Mouse (Mus musculus) adrenal gland, postnatal 14 days (tissue): ENCODE data around the gene Ceacam2. TPM values are rescaled to one million over a fixed set of nuclear protein-coding genes. Genes with fewer than 3 reads are reported as not detected.
"Not testable (repeated sequence)": the region's sequence is repeated elsewhere in the genome, so short reads cannot be mapped to it uniquely, and the experiment has no call there.

Experiments used
- DNase-seq: peaks from one replicate; pipeline ENCODE4 v3.0.0; 2021; ENCODE audit warnings: mixed read lengths
- long read RNA-seq, 2 experiments: library from polyadenylated mRNA; stranded (forward); transcript quantifications; one replicate each; pipeline ENCODE4 v2.0.0; 2021
- total RNA-seq: library from RNA; stranded (reverse); gene quantifications from 2 replicates; pipeline ENCODE4 v1.2.3, GENCODE M21; 2021

Ceacam2 gene
- 1.8 and 5.6 TPM in 2 replicates for total RNA-seq
- long read RNA-seq, experiment 1, partial matches to known transcripts = 0 of 1 reads
- long read RNA-seq, experiment 1, other reads (novel, unspliced or antisense) = 0 of 1 reads
- long read RNA-seq, experiment 2, partial matches to known transcripts = 0 of 2 reads
- long read RNA-seq, experiment 2, other reads (novel, unspliced or antisense) = 2 of 2 reads

DNA sequence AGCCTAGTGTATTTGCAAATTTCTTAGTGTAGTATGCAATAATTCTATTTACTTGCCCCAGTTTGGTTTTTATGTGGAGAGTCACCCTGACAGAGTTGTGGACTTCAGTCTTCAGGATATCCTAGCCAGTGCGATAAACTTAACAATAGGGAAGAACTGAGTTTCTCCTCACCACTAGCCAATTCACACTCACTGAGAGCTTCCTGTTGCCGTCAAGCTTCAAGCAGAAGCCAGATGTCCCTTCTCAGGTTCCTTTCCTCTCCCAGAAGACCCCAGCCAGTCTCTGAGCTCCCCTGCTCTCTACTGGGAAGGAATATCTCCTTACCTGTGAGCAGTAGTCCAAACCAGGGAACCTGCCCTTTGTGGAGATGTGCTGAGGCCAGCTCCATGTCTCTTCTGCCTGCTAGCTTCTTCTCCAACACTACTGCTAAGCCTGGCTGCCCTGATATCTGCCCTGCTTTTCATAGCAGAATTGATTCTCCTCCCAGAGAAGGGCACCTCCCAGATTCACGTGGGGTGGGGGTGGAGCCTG, at the start of gene Ceacam2:
Gene Ceacam2 (minus strand): TSS at position 482 of the 532 bp plus-strand sequence.
- DNase-seq = not testable (repeated sequence)

DNA sequence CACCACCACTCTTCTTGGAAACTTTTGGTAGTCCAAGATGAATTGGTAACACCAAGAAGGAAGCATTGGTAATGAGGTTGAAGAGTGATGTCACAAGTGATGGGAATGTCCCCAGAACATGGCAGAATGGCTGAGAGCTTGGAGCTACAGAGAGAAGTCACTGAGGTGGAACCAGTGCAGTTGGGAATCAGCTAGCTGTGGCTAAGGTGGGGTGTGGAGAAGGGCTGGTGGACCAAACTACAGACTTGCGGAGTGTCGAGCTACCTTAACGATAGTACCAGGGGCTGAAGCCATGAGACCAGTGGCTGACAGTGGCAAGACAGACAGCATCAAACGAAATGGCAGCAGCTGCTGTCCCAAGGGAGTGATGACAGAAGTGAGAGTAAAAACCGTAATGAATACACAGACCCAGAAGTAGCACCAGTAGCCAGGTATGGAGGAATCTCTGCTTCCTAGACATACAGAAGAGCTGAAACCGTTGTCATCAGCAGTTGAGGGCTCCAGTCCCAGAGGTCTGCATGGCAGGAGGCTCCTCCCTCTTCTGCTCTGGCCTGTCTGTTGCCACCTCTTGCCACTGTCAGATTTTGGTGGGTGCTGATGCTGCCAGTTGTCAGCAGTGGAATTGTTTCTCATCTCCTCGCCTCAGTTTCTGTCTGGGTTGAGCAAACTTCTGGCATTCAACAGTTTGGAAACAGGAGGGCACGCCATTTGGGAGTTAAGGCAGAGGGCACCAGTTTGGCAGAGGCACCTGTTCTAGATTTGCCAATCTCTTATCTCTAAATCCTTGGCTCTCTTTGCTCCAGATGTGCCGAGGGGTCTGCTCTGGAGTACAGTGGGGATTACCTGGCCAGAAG, 45.9 kb upstream of the Ceacam2 start:
- no peak for DNase-seq

DNA sequence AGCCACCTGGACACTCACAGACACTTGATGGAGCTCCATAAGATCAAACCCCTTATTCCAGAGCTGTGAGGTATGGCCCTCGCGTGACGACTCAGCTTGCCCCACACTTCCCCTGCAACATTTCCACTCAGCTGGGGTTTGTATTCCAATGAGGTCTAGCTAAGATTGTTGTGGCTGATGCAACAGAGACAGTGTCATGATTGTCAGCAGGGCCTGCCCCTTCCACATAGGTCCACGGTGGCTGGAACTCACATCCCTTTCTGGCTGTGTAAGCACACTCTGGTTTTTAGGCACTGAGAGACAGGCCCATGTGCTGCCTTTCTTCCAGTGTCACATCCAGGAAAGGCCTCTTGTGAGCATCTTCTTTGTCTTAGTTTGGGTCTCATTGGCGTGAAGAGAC, 45.0 kb upstream of the Ceacam2 start:
- DNase-seq = no peak

DNA sequence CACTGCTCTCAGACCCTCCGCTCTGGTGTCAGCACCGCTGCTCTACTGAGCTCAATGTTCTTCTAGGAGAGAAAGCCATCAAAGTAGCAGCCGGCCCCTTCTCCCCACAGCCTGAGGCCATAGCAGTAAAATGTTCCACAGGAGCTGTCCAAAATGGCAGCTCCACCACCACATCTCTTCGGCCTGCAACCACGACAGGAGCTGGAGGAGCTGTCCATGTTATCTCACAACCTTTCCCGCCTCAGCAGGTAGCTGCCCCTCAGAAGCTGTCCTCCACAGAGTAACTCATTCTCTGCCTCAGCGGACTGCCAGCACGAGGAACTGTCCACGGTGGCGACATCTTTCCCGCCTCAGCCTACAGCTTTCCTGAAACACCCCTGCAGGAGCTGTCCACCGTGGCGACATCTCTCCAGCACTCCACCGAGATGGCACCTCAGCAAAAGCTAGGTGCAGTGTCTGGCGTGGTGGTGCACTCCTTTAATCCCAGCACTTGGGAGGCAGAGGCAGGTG, 42.7 kb upstream of the Ceacam2 start:
- DNase-seq = no peak

DNA sequence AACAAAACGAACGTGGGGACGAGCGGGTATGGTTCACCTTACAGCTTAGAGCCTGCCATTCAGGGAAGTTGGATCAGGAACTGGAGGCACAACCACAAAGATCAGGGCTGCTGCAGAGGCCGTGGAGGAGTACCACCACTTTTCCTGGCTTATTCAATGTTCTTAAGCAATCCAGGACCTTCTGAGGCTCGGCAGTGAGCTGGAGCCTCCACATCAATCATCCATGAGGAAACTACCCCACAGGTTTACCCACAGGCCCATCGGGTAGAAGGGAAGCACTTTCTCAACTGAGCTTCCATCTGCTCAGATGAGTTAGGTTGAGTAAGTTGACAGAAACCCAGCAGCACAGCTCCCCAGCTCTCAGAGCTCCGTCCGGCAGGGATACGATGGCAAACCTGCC, 39.8 kb upstream of the Ceacam2 start:
- no peak for DNase-seq

DNA sequence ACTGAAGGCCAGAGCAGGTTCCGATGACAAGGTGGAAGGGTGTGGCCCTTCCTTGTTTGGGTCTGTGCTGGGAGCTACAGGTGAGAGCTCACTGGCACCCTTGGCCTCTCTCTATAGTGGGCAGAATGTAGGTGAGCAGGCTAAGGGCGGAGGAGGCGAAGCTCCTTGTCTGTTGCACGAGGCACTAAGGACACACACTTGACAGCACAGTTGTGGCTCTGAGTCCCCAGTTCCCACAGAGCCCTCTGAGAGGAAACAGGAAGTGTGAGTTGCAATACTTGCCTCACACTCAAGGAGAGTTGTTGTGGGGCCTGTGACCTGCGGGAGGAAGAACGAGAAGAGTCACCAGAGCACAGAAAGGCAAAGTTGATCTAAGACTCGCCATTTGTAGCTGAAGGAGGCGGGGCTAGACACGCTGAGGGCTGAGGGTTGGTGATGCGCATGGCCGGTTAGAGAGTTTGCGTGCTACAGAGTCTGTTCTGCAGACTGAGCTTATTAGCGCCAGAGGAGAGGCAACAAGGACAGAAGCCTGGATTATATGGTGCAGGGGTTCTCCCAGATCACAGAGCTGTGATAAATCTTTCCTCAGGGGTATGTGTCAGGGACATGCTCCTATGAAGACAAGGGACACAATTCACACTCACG, 37.3 kb upstream of the Ceacam2 start:
- not testable (repeated sequence) for DNase-seq

DNA sequence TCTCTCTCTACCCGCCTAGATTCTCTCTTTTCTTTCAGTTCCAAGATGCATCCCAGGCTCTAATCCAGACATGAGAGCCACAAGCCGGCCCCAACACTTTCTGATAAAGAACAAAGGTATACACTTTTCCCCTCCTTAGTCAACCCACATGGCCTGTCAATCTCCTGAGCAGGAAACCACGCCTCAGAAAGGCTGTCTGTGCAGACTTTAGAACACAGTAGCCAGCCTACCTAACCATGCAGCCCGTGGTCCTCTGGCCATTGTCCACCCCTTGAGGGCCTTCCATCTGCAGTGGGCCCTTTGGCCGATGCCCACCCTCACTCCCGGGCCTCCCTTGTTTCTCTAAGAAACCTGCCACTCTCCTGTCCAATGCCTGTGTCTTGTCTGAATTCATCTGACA, 36.7 kb upstream of the Ceacam2 start:
- not testable (repeated sequence) for DNase-seq

DNA sequence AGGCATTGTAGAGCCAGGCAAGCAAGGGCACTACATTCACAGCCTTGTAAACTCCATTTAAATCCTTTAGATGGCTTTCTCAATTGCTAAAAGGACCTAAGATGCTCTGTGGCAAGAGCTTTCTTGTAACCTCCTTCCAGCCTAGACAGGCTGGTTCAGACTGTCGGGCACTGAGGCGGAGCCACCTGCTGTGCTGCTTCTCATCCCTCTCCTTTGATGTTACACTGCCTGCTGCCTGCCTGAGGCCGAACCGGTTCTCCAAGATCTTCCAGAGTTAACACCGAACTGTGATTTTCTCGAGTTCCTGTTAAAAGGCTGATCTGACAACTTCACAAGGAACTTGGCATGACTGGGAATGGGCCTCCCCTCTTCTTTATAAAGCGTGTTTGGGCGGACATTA, 36.2 kb upstream of the Ceacam2 start:
- no peak for DNase-seq

DNA sequence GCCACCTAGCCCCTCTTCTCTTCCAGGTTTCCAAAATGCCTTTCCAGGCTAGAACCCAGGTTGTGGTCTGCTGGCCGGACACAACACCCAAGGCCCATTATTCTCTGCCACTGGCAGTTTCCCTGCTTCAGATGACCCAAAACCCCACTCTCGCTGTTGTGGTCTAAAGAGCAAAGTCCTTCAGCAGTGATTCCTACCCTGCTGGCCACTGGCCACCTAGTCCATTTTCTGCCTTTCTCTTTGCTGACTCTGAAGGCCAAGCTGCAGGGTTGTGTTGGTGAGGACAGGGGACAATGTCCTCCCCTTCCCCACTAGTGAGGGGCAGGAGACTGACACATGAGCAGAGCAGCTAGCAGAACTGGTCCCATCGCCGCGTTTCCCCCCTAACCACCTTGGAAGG, 35.4 kb upstream of the Ceacam2 start:
- DNase-seq = no peak

DNA sequence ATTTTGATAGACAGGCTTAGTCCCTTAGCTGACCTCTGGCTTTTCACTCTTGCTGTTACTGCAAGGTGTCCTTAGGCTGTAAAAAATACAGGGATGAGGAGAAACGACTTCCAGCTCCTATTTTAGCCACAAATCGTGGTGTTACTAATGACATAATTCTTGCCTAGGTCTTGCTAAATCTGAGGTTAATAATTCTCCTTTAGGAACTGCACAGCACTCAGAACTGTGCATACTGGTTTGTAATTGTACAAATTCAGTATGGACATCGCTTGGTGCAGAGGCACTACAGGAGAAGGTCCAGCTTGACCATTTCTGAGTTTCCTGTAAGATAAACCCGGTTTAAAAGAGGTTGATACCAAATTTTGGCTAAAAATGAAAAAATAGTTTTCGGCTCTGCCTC, 34.1 kb upstream of the Ceacam2 start:
- DNase-seq = not testable (repeated sequence)

DNA sequence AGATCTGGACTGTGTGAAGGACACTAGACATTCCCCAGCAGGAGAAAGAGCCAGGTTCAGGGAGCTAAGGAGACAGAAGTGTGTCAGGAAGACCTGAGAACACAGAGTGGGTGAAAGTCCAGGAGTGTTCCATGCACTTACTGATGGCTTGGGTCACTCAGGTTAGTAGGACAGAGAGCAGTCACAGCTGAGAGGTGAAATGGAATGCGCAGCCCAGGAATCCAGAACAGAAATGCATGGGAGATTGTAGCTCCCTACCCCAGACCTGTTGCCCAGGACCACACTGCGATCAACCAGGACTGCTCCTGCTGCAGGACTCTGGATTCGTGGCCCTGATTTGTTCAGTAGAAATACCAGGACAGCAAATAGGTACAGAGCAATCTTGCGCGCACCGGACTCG, 29.1 kb upstream of the Ceacam2 start:
- no peak for DNase-seq

DNA sequence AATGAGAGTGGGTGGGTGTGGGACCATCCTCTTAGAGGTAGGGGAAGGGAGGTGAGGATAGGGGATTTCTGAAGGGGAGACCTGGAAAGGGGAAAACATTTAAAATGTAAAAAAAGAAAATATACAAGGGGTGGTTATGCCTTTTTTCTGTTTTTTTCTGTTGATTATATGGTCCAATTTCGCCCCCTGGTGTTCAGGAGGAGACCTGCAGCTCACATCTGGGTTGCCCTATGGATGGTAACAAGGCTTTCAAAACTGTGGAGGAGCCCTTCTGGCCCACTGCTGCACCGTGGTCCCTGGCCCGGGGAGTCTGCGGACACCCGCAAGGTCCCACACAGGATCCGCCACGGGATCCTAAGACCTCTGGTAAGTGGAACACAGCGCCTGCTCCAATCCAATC, 1.8 kb upstream of the Ceacam2 start:
- DNase-seq = peak; percentile 10

DNA sequence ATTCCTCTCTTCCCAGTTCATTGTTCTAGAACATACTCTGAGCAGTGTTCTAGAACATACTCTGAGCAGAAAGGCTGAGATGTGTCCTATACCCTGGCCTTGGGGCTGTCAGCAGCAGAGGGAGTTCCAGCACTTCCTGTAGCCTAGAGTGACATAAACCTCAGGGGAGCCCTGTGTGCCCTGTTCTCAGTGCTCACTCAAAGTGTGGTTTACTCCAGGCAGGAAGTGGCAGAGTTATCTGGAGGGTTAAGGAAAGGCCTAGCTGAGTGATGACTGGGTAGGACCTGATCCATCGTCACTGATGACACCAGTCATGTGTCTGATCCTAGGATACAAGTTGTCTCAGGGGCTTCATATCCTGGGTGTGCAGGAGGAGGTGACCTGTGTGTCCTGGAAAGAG, 297 bp upstream of the Ceacam2 start:
- DNase-seq = not testable (repeated sequence)

DNA sequence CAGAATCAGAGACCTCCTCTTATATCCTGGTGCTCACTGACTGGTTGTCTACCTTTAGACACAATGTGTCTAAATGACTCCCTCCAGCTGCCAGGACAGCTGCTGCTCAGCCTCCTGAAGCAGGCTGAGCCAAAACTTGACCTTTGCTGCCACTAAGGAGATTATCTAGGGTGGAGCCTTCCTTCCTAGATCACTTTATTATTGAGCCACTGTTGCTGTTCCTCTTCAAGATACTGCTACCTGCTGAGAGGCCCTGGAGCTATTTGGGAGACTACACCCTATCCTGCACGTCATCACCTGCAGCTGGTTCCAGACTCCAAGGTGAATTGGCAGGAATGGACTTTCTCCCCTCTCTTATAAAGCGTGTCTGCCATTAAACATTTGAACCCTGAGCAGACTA, 8.8 kb downstream of the Ceacam2 start:
- no peak for DNase-seq

DNA sequence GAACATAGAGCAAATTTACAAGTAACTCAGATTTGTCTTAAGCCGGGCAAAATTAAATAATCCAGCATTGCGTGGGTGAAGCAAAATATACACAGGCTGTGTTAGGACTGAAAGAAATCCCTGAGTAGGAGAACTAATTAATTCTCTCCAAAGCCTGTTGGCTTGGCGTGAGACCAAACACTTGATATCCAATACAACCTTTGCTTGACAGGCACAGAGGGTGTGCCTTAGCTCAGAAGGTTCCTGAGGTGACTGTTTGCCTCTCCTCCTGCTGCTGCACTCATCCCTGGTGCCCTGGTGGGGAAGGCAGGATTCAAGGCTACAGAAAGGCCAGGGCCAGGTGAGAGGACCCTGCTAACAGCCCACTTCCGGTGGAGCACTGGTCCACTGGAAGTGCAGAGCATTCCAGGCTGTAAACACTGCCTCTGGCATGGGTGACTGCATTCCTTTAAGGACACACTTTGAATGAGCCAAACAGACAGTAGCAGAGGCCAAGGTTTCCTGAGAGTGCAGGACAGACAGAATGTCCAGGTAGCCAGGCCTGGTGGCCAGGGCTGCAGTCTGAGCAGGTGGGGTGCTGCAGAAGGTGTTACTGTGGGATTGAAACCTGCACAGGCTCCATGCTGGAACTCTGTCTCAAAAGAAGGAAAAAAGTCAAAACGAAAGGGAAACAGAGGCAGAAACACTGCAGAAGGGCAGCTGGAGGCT, 23.4 kb downstream of the Ceacam2 start:
- not testable (repeated sequence) for DNase-seq

DNA sequence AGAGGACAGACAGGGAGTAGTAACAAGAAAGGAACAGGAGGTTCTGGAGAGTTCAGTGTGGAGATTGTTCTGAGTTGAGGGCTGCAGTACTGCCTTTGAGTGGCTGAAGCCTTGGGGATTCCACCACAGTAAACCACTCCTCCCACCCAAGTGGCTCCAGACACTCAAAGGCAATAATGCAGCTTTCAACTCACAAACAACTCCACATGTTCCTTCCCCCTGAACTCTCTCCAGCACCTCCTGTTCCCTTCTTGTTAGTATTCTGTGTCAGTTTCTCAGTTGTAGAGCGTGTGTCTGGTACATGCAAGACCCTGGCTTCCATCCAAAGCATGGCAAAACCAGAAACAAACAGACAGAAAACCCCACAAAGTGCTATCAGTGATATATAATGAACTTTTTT, 24.0 kb downstream of the Ceacam2 start:
- DNase-seq = not testable (repeated sequence)

DNA sequence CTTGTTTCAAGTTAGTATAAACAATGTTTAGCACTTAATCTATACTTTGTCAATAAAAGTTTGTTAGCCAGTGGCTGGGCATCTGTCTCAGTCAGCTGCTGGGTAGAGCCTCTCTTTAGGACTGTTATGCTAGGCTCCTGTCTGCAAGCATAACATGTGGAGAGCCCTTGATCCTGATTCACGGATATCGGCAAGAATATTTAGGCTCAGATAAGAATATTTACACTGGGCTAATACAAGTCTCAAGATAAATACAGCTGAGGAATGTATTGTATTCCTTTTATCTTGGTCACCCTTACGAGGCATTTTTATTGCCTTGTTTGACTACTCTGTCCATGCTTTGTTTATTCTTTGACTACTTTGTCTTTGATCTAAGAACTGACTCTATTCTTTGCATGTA, 29.7 kb downstream of the Ceacam2 start:
- DNase-seq = no peak

DNA sequence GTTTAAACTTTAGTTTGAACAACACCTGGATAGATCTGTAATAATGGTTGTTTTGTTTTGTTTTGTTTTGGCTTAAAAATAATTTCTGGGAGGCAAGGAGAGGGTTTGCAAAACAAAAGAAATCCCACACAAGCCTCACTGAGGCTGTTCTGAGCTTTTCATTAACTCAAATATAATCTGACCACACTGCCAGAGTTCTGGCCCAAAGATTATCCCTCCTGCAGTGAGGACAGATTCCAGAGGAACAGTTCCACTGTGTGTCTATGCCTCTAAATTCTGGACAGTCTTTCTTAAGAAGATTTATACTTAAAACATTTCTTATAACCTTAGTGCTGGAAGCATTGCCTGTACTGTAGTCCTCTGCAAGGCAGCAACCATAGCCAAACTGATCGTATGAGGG, 45.0 kb downstream of the Ceacam2 start:
- no peak for DNase-seq

DNA sequence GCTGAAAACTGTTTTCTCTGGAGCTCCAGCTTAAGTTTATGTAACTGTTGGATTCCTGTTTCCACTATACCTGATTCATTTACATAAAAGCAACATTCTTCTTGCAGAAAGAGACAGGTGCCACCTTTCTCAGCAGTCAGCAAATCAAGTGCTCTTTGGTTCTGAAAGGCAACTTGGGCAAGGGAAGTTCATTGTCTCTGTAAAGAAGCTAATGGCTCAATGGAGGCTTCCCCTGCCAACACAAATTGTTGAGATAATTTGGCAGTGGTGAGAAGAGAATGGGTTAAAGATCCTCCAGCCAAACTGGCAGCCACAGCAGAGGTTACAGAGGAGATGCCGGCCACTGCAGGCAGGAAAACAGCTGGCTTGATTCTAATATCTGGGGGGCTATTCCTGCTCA, 49.0 kb downstream of the Ceacam2 start:
- DNase-seq = not testable (repeated sequence)

DNA sequence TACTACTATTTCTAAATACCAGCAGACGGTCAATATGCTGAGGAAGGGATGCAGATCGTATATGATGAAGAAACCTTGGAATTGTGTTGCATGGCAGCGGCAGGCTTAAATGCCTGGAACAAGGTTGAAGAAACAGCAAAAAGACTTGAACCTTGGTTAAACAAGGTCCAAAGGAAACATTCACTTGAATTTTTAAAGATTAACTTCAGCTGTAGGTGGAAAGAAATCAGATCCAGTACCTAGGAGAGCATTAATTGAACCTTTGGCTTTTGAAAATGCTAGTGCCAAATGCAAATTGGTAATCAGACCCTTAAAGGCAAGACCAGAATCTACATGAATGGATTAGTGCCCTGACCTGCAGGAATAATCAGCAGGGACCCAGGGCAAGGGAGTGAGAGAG, 50.3 kb downstream of the Ceacam2 start:
- not testable (repeated sequence) for DNase-seq

DNA sequence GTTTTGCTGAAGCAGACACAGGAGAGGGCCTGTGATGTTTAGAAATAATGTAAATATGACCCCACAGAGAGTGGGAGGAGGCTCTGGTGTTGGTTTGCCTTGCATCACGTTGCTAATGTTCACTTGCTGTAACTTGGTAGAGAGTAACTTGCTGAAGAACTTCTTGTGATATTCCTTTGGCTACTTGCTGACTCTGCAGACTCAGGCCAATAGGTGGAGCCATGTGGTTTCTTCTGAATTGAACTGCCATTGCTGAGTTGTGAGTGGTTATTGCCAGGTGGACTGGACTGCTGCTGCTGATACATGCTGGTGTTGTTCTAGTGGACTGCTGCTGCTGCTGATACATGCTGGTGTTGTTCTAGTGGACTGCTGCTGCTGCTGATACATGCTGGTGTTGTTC, 53.5 kb downstream of the Ceacam2 start:
- peak; percentile 56 for DNase-seq

DNA sequence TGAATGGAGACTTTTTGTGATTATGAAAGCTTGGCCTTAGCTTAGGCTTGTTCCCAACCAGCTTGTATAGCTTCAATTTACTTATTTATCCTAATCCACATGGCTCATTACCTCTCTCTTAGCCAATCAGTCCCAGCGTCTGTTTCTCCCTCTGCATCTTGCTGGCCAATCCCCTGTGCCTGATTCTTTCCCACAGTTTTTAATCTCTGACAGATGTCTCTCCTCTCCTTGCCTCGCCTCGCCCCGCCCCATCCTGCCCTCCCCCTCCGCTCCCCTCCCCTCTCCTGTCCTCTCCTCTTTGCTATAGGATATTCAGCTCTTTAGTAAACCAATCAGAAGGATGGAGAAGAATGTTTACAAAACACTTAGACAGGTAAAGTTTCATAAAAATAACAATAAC, 54.6 kb downstream of the Ceacam2 start:
- DNase-seq = no peak
